Mouse (Mus musculus): ENCODE measurements around the gene Ppl.

Gene Ppl

DNA sequence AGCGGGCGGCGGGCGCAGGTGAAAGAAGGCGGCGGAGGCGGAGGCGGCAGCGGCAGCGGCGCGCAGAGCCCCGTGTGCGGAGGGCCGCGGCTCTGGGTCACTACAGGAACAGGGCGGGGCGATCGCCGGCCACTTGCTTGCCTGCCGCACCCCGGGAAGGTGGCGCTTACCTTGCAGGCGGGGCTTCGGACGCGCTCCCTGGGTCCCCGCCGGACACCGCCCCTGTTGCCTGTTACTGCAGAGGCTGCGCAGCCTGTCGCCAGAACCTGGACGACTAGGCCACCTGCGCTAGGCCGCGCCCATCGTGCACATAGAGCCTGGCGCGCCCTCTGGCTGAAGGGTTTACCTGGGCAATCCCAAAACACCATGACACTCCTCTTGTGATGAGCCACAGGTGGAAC lies at the start of gene Ppl:
Gene Ppl, minus strand, starts transcription at position 21 of the 401 bp plus-strand sequence.
- DNase-seq = peak; percentile 93

- DNase-seq = no peak
Observed at GRCm38 (mm10) chr16:5172636-5173035, 40.4 kb upstream of the Ppl start.

DNA sequence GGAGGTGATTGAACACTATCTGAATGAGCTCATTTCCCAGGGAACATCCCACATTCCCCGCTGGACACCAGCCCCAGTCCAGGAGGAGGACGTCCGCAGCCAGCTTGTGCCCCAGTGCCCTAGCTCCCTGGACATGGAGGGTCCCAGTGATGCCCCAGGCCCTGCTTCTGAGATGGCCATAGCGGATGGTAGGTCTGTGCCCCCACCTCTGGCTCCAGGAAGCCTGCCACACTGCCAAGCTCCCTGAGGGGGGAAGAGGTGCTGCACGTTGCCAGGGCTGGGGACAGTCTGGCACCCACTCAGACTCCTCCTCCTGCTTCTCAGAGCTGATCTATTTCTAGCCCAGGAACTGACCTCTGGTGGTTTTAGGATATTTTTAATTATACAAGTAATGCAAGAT lies 36.6 kb upstream of the Ppl start:
- DNase-seq = no peak

- no peak for DNase-seq
Observed at GRCm38 (mm10) chr16:5168038-5168437, 35.8 kb upstream of the Ppl start.

- no peak for DNase-seq
Observed at GRCm38 (mm10) chr16:5164327-5164726, 32.1 kb upstream of the Ppl start.

GRCm38 (mm10) chr16:5159248-5159647 lies 27.0 kb upstream of the Ppl start:
- no peak for DNase-seq

DNA sequence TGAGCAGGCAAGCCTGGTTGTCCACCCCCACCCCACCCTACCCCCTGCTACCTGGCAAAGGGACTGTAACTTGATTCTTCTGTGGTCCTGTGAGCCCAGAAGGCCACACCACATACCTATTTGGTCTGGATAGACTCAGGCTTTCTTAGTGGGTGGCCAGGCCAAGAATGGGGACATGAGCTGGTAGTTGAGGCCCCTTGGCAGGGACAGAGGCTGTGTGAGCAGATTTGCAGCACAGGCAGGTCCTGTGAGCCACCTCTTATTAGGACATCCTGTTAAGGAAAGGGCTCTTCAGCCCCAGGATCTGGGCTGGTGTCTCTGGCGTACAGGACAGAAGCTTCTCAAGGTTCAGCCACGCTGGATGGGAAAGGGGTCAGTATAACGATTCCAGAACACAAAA lies 24.9 kb upstream of the Ppl start:
- no peak for DNase-seq

DNA sequence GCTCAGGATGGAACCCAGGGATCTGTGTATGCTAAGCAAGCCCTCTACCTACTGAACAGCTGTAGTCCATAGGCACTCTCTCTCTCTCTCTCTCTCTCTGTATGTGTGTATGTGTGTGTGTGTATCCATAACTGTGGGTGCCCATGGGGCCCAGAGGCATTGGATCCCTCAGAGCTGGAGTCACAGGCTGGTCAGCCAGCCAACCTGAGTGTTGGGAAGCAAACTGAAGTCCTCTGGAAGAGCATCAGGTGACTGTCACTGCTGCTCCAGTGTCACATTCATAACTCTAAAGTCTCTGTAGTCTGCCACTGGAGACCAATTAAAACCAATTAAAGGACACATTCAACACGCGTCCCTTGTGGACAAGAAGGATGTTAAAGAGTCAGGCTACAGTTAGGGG lies 24.3 kb upstream of the Ppl start:
- DNase-seq = no peak

DNA sequence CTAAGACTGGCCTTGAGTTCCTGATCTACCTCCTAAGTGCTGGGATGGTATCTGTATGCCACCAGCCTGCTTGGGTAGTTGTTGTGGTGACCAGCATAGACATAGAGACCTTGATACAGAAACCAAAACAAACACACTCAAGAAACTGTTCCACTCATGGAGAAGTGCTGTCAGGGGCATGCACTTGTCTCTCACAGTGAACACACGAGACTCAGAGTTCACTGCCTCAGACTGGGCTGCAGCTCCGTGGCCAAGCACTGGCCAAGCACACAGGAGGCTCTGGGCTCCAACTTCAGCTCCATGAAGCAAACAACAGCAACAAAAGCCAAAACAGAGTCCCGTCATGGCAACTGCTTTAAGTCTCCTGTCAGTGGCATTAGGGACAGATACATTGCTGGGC lies 22.8 kb upstream of the Ppl start:
- no peak for DNase-seq

DNA sequence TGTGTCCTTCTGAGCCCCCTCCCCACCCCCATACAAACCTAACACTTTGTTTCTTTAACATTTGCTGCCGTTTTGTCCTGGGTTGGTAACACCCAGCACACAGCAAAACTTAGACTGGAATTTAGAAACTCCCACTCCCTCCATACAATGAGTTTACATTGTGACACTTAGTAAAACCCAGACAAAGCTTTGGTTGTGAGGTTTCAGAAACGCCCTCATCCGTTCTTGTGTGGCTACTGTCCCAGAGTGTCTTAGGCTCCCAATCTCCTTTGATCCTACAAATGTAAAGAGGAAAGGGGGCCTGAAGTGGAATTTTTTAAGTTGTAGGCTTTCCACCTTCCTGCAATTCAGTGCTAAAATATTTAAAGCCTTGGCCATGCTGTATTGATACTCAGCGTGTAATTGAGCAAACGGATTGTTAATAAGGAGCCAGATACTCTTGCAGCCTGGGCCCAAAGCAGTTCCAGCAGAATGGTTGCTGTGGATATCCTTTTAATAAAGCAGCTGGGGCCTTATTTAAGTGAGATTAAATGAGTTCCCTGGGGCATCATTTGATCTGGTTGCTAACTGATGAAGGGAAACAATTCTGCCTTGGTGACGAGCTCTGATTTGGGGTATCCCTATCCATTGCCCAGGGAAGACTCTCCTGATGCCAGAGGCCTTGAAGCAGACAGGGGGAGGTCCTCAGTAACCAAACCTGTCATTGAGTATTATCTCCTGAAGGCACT lies 21.2 kb upstream of the Ppl start:
- no peak for DNase-seq

DNA sequence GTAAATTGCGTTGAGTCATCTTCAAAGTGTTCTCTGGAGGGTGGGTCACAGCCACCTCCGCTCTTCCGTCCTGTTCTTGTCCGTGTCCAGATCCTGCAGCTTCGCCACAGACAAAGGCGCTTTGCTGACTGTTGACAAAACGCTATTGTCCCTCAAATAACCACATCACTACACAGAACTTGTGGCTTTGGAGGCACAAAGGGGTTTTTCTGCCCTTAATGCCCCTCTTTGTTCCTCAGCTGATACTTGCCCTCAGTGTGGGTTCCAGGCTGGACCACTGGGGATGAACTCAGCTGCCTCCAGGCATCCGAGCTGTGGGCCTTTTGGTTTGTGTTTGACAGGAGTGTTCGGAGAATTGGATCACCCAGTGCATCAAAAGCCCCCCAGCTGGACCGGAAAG lies 18.3 kb upstream of the Ppl start:
- DNase-seq = no peak

DNA sequence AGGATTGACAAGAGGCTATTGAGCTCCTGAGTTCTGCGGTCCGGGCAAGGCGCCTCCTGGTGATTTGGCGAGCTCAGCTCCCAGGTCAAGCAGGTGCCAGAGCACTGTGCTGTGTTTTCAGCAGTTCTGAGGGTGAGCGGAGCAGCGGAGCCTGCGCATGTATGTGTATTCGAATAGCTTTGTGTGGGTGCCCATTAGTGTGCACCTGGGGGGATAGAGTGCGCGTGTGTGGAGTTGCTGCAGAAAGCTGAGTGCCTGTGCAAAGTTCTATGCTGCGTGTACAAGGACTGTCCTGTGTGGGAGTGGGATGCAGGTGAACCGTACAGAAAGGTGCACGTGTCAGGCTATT lies 14.8 kb upstream of the Ppl start, which contains the start of gene Sec14l5:
Gene Sec14l5, plus strand, starts transcription at position 73 of the 349 bp plus-strand sequence.
- no peak for DNase-seq

DNA sequence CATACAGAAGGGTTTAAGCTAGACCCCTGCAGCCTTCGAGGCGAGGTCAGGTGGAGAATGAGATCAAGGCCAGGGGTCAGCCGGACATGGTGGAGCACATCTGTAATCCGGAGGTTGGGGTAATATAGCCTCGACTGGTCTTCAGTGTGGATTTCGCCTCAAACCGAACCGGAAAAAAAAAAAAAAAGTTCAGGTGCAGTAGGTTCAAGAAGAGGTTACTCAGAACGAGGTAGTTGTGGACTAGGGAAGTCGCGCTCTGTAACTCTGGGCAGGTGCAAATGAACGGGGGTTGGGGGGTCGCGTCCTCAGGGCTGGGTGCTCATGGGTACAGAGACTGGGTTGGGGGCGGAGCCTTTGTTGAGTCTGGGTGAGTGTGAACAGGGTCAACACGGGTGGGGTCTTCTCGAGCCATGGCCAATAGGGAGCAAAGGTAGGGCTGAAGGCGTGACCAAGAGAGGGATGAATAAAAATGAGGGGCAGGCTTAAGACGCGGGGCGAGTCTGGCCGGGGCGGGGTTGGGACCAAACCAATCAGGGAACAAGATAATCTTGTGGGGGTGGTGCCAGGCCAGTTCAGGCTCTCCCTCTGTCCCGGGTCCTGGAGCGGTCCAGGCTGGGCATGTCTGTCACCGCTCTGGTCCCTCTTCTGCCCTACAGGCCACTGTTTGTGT lies 14.3 kb upstream of the Ppl start:
- DNase-seq = peak; percentile 89

GRCm38 (mm10) chr16:5145570-5145969 lies 13.3 kb upstream of the Ppl start:
- peak; percentile 60 for DNase-seq

DNA sequence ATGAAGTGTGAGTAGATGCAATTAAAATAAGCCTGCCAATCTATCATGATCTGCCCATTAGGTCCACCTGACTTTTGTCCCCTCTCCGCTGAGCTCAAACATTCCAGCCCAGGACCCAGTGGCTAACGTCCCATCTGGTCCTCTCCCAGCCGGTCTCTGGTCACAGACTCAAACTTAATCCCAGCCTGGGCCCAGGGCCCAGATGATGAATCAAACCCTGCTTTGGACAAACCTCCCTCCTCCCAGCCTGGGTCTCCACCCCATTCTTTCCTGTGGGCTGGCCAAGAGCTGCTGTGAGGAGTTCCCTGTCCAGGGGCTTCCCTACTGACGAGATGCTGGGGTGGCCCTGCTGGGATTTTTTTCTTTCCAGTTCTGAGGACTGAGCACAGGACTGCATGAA lies 7.5 kb upstream of the Ppl start:
- DNase-seq = no peak

DNA sequence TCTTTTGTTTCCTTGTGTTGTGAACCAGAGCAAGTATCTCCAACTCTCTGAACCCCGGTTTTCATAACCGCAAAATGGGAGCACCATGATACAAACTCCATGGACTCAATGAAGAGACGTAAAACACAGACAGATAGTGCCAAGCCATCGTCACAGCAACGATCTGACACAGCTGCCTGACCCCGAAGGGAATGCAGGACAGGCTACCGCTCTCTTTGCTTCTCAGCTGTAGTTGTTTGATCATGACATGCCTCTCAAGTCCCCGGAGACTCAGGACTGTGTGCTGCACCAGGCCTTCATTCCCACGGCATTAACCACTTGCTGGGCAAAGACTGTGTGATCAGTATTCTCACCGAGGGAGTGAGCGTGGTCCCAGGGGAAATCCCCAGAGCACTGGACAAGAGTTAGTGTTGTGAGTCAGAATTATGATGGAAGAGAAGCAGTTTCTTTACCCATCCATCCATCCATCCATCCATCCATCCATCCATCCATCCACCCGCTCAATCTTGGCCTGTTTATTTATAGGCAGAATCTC lies 4.9 kb upstream of the Ppl start:
- no peak for DNase-seq

DNA sequence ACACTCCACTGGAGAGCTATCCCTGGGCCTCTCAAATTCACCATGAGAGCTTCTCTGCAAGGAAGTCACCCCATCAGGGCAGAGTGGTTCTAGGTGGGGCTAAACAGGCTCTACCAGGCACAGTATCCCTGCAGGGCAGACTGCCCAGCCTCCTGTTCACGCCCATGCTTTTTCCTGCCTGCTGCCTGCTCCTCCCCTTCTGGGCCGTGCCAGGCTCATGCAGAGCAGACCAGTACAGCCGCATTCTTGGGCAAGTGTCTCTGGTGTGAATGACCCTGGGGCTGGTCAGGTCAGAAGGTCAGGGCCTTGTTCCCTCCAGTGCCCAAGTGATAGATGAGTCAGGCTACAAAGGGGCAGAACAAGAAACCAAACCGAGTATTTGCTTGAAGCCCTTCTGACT lies 4.3 kb upstream of the Ppl start:
- peak; percentile 75 for DNase-seq

- no peak for DNase-seq
Observed at GRCm38 (mm10) chr16:5135551-5136261, 3.5 kb upstream of the Ppl start.

DNA sequence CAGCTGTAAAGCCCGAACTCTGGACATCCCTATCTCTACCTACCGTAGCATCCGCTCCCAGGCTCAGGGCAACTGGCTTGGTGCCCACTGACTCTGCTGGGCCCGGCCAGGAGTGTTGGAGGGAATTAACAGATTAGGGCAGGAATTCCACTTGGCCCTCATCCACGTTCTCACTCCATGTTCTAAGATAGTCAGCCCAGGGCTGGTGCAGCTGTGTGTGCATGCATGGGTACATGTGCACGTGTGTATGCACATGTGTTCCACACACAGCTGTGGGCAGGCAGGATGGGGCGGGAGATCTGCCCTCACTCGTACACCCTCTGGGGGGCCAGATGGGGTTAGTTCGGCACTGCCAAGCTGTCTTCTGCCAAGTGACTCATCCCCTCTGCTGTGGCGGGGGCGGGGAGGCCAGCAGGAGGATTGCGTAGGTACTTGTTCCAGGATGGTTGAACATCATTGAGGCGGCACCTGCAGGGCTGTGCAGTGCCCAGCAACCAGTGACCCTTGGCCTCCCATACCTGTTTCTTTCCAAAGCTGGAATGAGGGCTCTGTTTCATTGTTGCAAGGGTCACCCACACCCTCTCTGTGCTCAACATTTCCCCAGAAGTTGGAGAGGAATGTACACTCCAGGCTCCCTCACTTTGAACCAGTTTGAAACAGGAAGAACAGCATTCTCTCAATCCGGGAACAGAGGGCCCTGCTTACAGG lies 2.6 kb upstream of the Ppl start:
- DNase-seq = peak; percentile 66

DNA sequence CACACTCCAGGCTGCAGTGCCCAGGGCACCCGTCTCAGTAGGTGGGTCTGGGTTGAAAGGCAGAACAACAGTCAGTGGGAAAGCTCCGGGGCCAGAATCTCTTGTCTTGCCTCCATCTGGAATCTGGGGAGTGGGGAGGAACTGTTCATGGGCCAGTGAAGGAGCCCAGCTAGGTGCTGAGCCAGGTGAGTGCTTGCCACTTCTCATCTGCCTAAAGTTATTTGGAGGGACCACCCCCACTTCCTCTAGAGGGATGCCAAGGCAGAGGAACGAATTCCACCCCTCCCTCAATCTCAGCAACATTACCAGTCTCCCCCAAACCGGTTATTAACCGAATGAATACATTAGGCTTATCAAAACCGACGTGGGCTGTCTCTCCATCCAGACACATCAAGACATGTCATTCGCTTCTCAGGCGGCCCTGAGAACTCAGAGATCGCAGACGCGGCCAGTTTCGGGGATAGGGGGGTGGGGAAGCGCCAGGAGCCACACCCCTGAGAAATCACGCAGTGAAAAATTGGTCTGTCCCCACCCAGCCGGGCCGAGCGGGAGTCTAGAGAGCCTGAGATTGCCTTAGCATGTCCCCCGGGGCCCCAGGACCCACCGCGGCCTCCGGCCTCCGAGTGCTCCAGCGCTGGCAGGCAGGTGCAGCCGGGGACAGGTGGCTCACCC lies 834 bp downstream of the Ppl start:
- no peak for DNase-seq

GRCm38 (mm10) chr16:5130766-5131165 lies 1.5 kb downstream of the Ppl start:
- peak; percentile 31 for DNase-seq

DNA sequence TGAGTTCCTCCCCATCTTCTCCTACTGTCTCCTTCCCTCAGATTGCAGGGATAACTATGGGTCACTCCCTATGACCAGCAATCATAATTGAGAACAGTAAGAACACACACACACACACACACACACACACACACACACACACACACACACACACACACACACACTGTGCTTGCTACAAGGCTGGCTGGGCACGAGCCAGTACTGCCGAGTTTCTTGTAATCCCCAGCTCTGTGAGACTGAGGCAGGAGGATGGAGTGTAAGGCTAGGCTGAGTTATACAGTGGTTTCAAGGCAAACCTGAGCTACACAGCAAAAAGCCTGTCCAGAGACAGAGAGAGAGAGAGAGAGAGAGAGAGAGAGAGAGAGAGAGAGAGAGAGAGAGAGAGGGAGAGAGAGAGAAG lies 2.0 kb downstream of the Ppl start:
- no peak for DNase-seq

- no peak for DNase-seq
Observed at GRCm38 (mm10) chr16:5123476-5123875, 8.7 kb downstream of the Ppl start.

All from kidney, adult 11 months (tissue).